Mouse (Mus musculus): ENCODE measurements around the gene Adam17. TPM values are rescaled to one million over a fixed set of nuclear protein-coding genes. Genes with fewer than 3 reads are reported as not detected.

Gene Adam17
- total and polyA plus RNA-seq, 3 experiments: 20.4 to 43.1 (median 38.2) TPM

GRCm38 (mm10) chr12:21340674-21341073, 32.8 kb downstream of the Adam17 start:
- no peak overlapping the region for H3K4me3 ChIP-seq (ENCODE audit: low read depth, low read length)
- H3K9me3 ChIP-seq (replicated peaks): no peaks in the 10 kb centered on the region
- ATAC-seq (ENCODE audit: extremely low read depth, insufficient number of reproducible peaks, low FRiP score, poor library complexity, severe bottlenecking) (no peak), DNase-seq (ENCODE audit: low spot score) (no peak)
- TF ChIP-seq TAL1 (conservative IDR thresholded peaks at IDR 0.05; ENCODE audit: low read depth, low read length) (no peak), POLR2AphosphoS5 (IDR thresholded peaks at IDR 0.05; ENCODE audit: insufficient replicate concordance, low read depth, low read length) (no peak), CTCF (IDR thresholded peaks at IDR 0.05; ENCODE audit: low read depth, low read length) (no peak), GATA1 (IDR thresholded peaks at IDR 0.05; ENCODE audit: borderline replicate concordance, low read length) (no peak), GATA2 (IDR thresholded peaks at IDR 0.05; ENCODE audit: borderline replicate concordance, low read depth, low read length) (no peak)
- H3K27me3 ChIP-seq (ENCODE audit: insufficient read depth, low read length): no peaks in the 10 kb centered on the region
- H3K4me1 ChIP-seq (ENCODE audit: insufficient read depth, low read depth, low read length): peaks cover 7% of the 10 kb centered on the region; the same call in 1 of the 2 replicates
- peaks cover 69% of the 10 kb centered on the region for H3K36me3 ChIP-seq (replicated peaks)

GRCm38 (mm10) chr12:21337171-21337570, 36.3 kb downstream of the Adam17 start:
- Histone ChIP-seq H3K27me3 (ENCODE audit: insufficient read depth, low read length) (no peaks in the 10 kb centered on the region), H3K36me3 (replicated peaks) (peaks cover 82% of the 10 kb centered on the region), H3K9me3 (replicated peaks) (no peaks in the 10 kb centered on the region), H3K4me1 (ENCODE audit: insufficient read depth, low read depth, low read length) (peaks cover 8% of the 10 kb centered on the region; the same call in 1 of the 2 replicates), H3K4me3 (ENCODE audit: low read depth, low read length) (no peak overlapping the region)
- ATAC-seq (ENCODE audit: extremely low read depth, insufficient number of reproducible peaks, low FRiP score, poor library complexity, severe bottlenecking): no peak
- no peak for TF ChIP-seq GATA2 (IDR thresholded peaks at IDR 0.05; ENCODE audit: borderline replicate concordance, low read depth, low read length)
- no peak for TF ChIP-seq GATA1 (IDR thresholded peaks at IDR 0.05; ENCODE audit: borderline replicate concordance, low read length)
- no peak for TF ChIP-seq CTCF (IDR thresholded peaks at IDR 0.05; ENCODE audit: low read depth, low read length)
- no peak for TF ChIP-seq POLR2AphosphoS5 (IDR thresholded peaks at IDR 0.05; ENCODE audit: insufficient replicate concordance, low read depth, low read length)
- no peak for DNase-seq (ENCODE audit: low spot score)

GRCm38 (mm10) chr12:21335869-21336268, 37.6 kb downstream of the Adam17 start:
- no peak overlapping the region for H3K4me3 ChIP-seq (ENCODE audit: low read depth, low read length)
- peaks cover 84% of the 10 kb centered on the region for H3K36me3 ChIP-seq (replicated peaks)
- H3K4me1 ChIP-seq (ENCODE audit: insufficient read depth, low read depth, low read length): peaks cover 8% of the 10 kb centered on the region; the same call in 1 of the 2 replicates
- no peaks in the 10 kb centered on the region for H3K9me3 ChIP-seq (replicated peaks)
- no peaks in the 10 kb centered on the region for H3K27me3 ChIP-seq (ENCODE audit: insufficient read depth, low read length)
- DNase-seq (ENCODE audit: low spot score) (no peak), ATAC-seq (ENCODE audit: extremely low read depth, insufficient number of reproducible peaks, low FRiP score, poor library complexity, severe bottlenecking) (peak; percentile 45; the same call in 1 of the 2 replicates)
- TF ChIP-seq GATA2 (IDR thresholded peaks at IDR 0.05; ENCODE audit: borderline replicate concordance, low read depth, low read length) (no peak), POLR2AphosphoS5 (IDR thresholded peaks at IDR 0.05; ENCODE audit: insufficient replicate concordance, low read depth, low read length) (no peak), CTCF (IDR thresholded peaks at IDR 0.05; ENCODE audit: low read depth, low read length) (no peak), TAL1 (conservative IDR thresholded peaks at IDR 0.05; ENCODE audit: low read depth, low read length) (no peak), GATA1 (IDR thresholded peaks at IDR 0.05; ENCODE audit: borderline replicate concordance, low read length) (no peak)

GRCm38 (mm10) chr12:21333766-21334165, 39.7 kb downstream of the Adam17 start:
- Histone ChIP-seq H3K27me3 (ENCODE audit: insufficient read depth, low read length) (no peaks in the 10 kb centered on the region), H3K4me1 (ENCODE audit: insufficient read depth, low read depth, low read length) (peaks cover 8% of the 10 kb centered on the region), H3K4me3 (ENCODE audit: low read depth, low read length) (no peak overlapping the region), H3K36me3 (replicated peaks) (peaks cover 85% of the 10 kb centered on the region), H3K9me3 (replicated peaks) (no peaks in the 10 kb centered on the region)
- no peak for ATAC-seq (ENCODE audit: extremely low read depth, insufficient number of reproducible peaks, low FRiP score, poor library complexity, severe bottlenecking)
- TF ChIP-seq GATA2 (IDR thresholded peaks at IDR 0.05; ENCODE audit: borderline replicate concordance, low read depth, low read length): no peak
- TF ChIP-seq GATA1 (IDR thresholded peaks at IDR 0.05; ENCODE audit: borderline replicate concordance, low read length): no peak
- TF ChIP-seq POLR2AphosphoS5 (IDR thresholded peaks at IDR 0.05; ENCODE audit: insufficient replicate concordance, low read depth, low read length): no peak
- no peak for TF ChIP-seq TAL1 (conservative IDR thresholded peaks at IDR 0.05; ENCODE audit: low read depth, low read length)
- TF ChIP-seq CTCF (IDR thresholded peaks at IDR 0.05; ENCODE audit: low read depth, low read length): no peak
- no peak for DNase-seq (ENCODE audit: low spot score)

- Histone ChIP-seq H3K36me3 (replicated peaks) (peaks cover 87% of the 10 kb centered on the region), H3K9me3 (replicated peaks) (no peaks in the 10 kb centered on the region), H3K27me3 (ENCODE audit: insufficient read depth, low read length) (no peaks in the 10 kb centered on the region), H3K4me1 (ENCODE audit: insufficient read depth, low read depth, low read length) (peaks cover 8% of the 10 kb centered on the region), H3K4me3 (ENCODE audit: low read depth, low read length) (no peak overlapping the region)
- DNase-seq (ENCODE audit: low spot score) (no peak), ATAC-seq (ENCODE audit: extremely low read depth, insufficient number of reproducible peaks, low FRiP score, poor library complexity, severe bottlenecking) (no peak)
- TF ChIP-seq TAL1 (conservative IDR thresholded peaks at IDR 0.05; ENCODE audit: low read depth, low read length) (no peak), CTCF (IDR thresholded peaks at IDR 0.05; ENCODE audit: low read depth, low read length) (no peak), POLR2AphosphoS5 (IDR thresholded peaks at IDR 0.05; ENCODE audit: insufficient replicate concordance, low read depth, low read length) (no peak), GATA1 (IDR thresholded peaks at IDR 0.05; ENCODE audit: borderline replicate concordance, low read length) (no peak), GATA2 (IDR thresholded peaks at IDR 0.05; ENCODE audit: borderline replicate concordance, low read depth, low read length) (no peak)
Observed at GRCm38 (mm10) chr12:21333021-21333420, 40.4 kb downstream of the Adam17 start.

GRCm38 (mm10) chr12:21331711-21332110, 41.7 kb downstream of the Adam17 start:
- ATAC-seq (ENCODE audit: extremely low read depth, insufficient number of reproducible peaks, low FRiP score, poor library complexity, severe bottlenecking): no peak
- TF ChIP-seq GATA2 (IDR thresholded peaks at IDR 0.05; ENCODE audit: borderline replicate concordance, low read depth, low read length): no peak
- no peak for TF ChIP-seq GATA1 (IDR thresholded peaks at IDR 0.05; ENCODE audit: borderline replicate concordance, low read length)
- TF ChIP-seq POLR2AphosphoS5 (IDR thresholded peaks at IDR 0.05; ENCODE audit: insufficient replicate concordance, low read depth, low read length): no peak
- TF ChIP-seq TAL1 (conservative IDR thresholded peaks at IDR 0.05; ENCODE audit: low read depth, low read length): no peak
- no peak for TF ChIP-seq CTCF (IDR thresholded peaks at IDR 0.05; ENCODE audit: low read depth, low read length)
- peaks cover 93% of the 10 kb centered on the region for H3K36me3 ChIP-seq (replicated peaks)

More at GRCm38 (mm10) chr12:21331711-21332110, 41.7 kb downstream of the Adam17 start:
- no peaks in the 10 kb centered on the region for H3K9me3 ChIP-seq (replicated peaks)
- no peak overlapping the region for H3K4me3 ChIP-seq (ENCODE audit: low read depth, low read length)
- H3K4me1 ChIP-seq (ENCODE audit: insufficient read depth, low read depth, low read length): peaks cover 8% of the 10 kb centered on the region
- DNase-seq (ENCODE audit: low spot score): no peak
- no peaks in the 10 kb centered on the region for H3K27me3 ChIP-seq (ENCODE audit: insufficient read depth, low read length)
